Mouse (Mus musculus) CH12.LX (cell line): ENCODE measurements around the gene Zfp324. TPM values are rescaled to one million over a fixed set of nuclear protein-coding genes. Genes with fewer than 3 reads are reported as not detected.

Experiments used
- DNase-seq: peaks from one replicate; pipeline ENCODE4 v3.0.0-alpha.2; 2013; ENCODE audit errors: extremely low read depth
- H3K27ac ChIP-seq: 2 replicates; pipeline ENCODE4 v1.5.1; 2012; ENCODE audit warnings: low read depth, mild to moderate bottlenecking, control low read depth, moderate library complexity; ENCODE audit not compliant: insufficient read depth
- H3K27me3 ChIP-seq: replicated peaks from 2 replicates; pipeline ENCODE3; 2012; ENCODE audit warnings: inconsistent platforms
- H3K36me3 ChIP-seq, 2 experiments: replicated peaks in 1 of 2; 2 replicates each; pipeline versions ENCODE3 to v1.6.1; 2012; ENCODE audit warnings: inconsistent platforms in 1 of 2, low read length in 1 of 2, mild to moderate bottlenecking in 1 of 2, mixed read lengths in 1 of 2, moderate library complexity in 1 of 2; ENCODE audit not compliant: control insufficient read depth in 1 of 2, insufficient read depth in 1 of 2
- H3K4me1 ChIP-seq, 2 experiments: 2 replicates each; pipeline ENCODE4 v1.6.1; 2012; ENCODE audit warnings: inconsistent platforms in 1 of 2, moderate library complexity in 1 of 2; ENCODE audit not compliant: insufficient read depth in 2 of 2, control insufficient read depth in 1 of 2
- H3K4me2 ChIP-seq: 2 replicates; pipeline ENCODE4 v1.6.1; 2012; ENCODE audit warnings: low read depth, mild to moderate bottlenecking, control low read depth; ENCODE audit not compliant: poor library complexity, insufficient read depth, severe bottlenecking
- H3K4me3 ChIP-seq, 3 experiments: fragments of 150-350 bp in 1 of 3; sonication (generic) in 1 of 3; replicated peaks in 1 of 3; 2 replicates each; pipeline versions ENCODE3 to v1.5.1; 2011 to 2012; ENCODE audit warnings: low read depth in 2 of 3, low read length in 2 of 3, mild to moderate bottlenecking in 2 of 3, moderate library complexity in 2 of 3, control low read depth in 1 of 3, improper control_type of control experiment in 1 of 3, inconsistent platforms in 1 of 3, mixed read lengths in 1 of 3; ENCODE audit not compliant: poor library complexity in 1 of 3
- H3K79me2 ChIP-seq: replicated peaks from 2 replicates; pipeline ENCODE4 v1.6.1; 2012; ENCODE audit warnings: mild to moderate bottlenecking, moderate library complexity; ENCODE audit not compliant: control insufficient read depth, poor library complexity, insufficient read depth, severe bottlenecking; ENCODE audit errors: extremely low read depth
- H3K9ac ChIP-seq: 2 replicates; pipeline ENCODE4 v1.6.1; 2012; ENCODE audit warnings: low read depth, mild to moderate bottlenecking, control low read depth, moderate library complexity; ENCODE audit not compliant: insufficient read depth
- H3K9me3 ChIP-seq: replicated peaks from 2 replicates; pipeline ENCODE3; 2012; ENCODE audit warnings: low read length, inconsistent platforms, mixed read lengths
- EP300 ChIP-seq: IDR thresholded peaks from 2 replicates; pipeline ENCODE4 v1.6.1; 2011; ENCODE audit warnings: low read length, improper control_type of control experiment
- ETS1 ChIP-seq: conservative IDR thresholded peaks from 2 replicates; pipeline ENCODE4 v1.6.1; 2012; ENCODE audit warnings: low read depth, mild to moderate bottlenecking, inconsistent platforms, low read length, improper control_type of control experiment, moderate library complexity
- IRF4 ChIP-seq: IDR thresholded peaks from 2 replicates; pipeline ENCODE4 v1.6.1; 2014; ENCODE audit warnings: low read depth, mild to moderate bottlenecking, inconsistent platforms, low read length, improper control_type of control experiment
- MEF2A ChIP-seq: IDR thresholded peaks from 2 replicates; pipeline ENCODE4 v1.6.1; 2014; ENCODE audit warnings: low read depth, mild to moderate bottlenecking, inconsistent platforms, low read length, improper control_type of control experiment, borderline replicate concordance
- NELFE ChIP-seq: IDR thresholded peaks from 2 replicates; pipeline ENCODE4 v1.6.1; 2011; ENCODE audit warnings: low read depth, low read length, improper control_type of control experiment
- POLR2A ChIP-seq: IDR thresholded peaks from 2 replicates; pipeline ENCODE4 v1.6.1; 2011; ENCODE audit warnings: low read depth, mild to moderate bottlenecking, improper control_type of control experiment, low read length
- POLR2AphosphoS2 ChIP-seq: IDR thresholded peaks from 2 replicates; pipeline ENCODE4 v1.6.1; 2011; ENCODE audit warnings: low read depth, low read length, improper control_type of control experiment
- TCF12 ChIP-seq: IDR thresholded peaks from 2 replicates; pipeline ENCODE4 v1.6.1; 2014; ENCODE audit warnings: low read depth, mild to moderate bottlenecking, inconsistent platforms, low read length, improper control_type of control experiment
- ZMIZ1 ChIP-seq: IDR thresholded peaks from 2 replicates; pipeline ENCODE4 v1.6.1; 2012; ENCODE audit warnings: low read depth, mild to moderate bottlenecking, inconsistent platforms, low read length, improper control_type of control experiment
- dilution Hi-C: fragments of 300-500 bp; cut with MboI; formaldehyde crosslinking; loops from 2 replicates; pipeline ENCODE4 v1.14.3; 2020; ENCODE audit warnings: low sequenced_read_pairs; ENCODE audit not compliant: extremely low pct_unique_long_range_greater_than_20kb, extremely low pct_ligation_motif_present
- in situ Hi-C: fragments of 300-500 bp; cut with MboI; formaldehyde crosslinking; loops from 3 replicates; pipeline ENCODE4 v1.14.3; 2019; ENCODE audit warnings: low sequenced_read_pairs, low pct_ligation_motif_present, low pct_unique_long_range_greater_than_20kb, mixed read lengths
- polyA plus RNA-seq: library from polyadenylated mRNA; unstranded; fragments of >175 nt; gene quantifications from 2 replicates; pipeline ENCODE4 v1.2.1, GENCODE M21; 2012; ENCODE audit warnings: low read depth; ENCODE audit not compliant: insufficient read length
- total RNA-seq, 2 experiments: library from RNA; depleted of rRNA; stranded (reverse); fragments of 300-350 nt in 1 of 2; fragments of >200 nt in 1 of 2; gene quantifications; 2 replicates each; pipeline ENCODE4 v1.2.3; 2012 to 2014

Zfp324 gene
- total and polyA plus RNA-seq, 3 experiments = 3.8 to 7.3 (median 6.4) TPM

- Histone ChIP-seq H3K36me3 (peaks cover 47 to 74% of the 10 kb centered on the region in 2 experiments), H3K4me3 (no peak within 1 kb of the TSS), H3K9me3 (no peaks in the 10 kb centered on the region), H3K9ac (no peak within 1 kb of the TSS), H3K27ac (no peak within 1 kb of the TSS), H3K79me2 (peaks cover 22% of the 10 kb centered on the region), H3K4me2 (no peak within 1 kb of the TSS), H3K4me1 (peaks cover 5 to 24% of the 10 kb centered on the region in 2 experiments), H3K27me3 (no peaks in the 10 kb centered on the region)
- in situ Hi-C loops = loop anchor here (10.0 kb wide), 2 partner anchors 58 to 118 kb away; no protein-coding TSS in a partner anchor
- TF ChIP-seq POLR2AphosphoS2 (peak; percentile 88), ZMIZ1 (no peak; the same call in 1 of the 2 replicates), POLR2A (peak; percentile 61)
- dilution Hi-C loops = no loop called here
- peak; percentile 35 for DNase-seq
Observed at GRCm38 (mm10) chr7:12927191-12927680, 38.4 kb upstream of the Zfp324 start, which contains the start of gene Rnf225. TSS of gene Rnf225 (plus strand) at chr7:12927416.

GRCm38 (mm10) chr7:12927693-12928589, 37.7 kb upstream of the Zfp324 start:
- no peak for DNase-seq
- in situ Hi-C loops = loop anchor here (10.0 kb wide), 2 partner anchors 57 to 117 kb away; no protein-coding TSS in a partner anchor
- no peak overlapping the region for H3K9ac ChIP-seq

GRCm38 (mm10) chr7:12933615-12934140, 32.0 kb upstream of the Zfp324 start:
- Histone ChIP-seq H3K79me2 (no peaks in the 10 kb centered on the region), H3K27ac (no peak overlapping the region), H3K4me2 (no peak overlapping the region), H3K36me3 (peaks cover 0 to 14% of the 10 kb centered on the region in 2 experiments), H3K9me3 (no peaks in the 10 kb centered on the region), H3K4me3 (no peak overlapping the region), H3K4me1 (no peaks in the 10 kb centered on the region), H3K9ac (no peak overlapping the region), H3K27me3 (no peaks in the 10 kb centered on the region)
- TF ChIP-seq ETS1 (no peak), EP300 (no peak), TCF12 (no peak), NELFE (no peak)
- DNase-seq = no peak
- dilution Hi-C loops (no loop called here), in situ Hi-C loops (no loop called here)

More at GRCm38 (mm10) chr7:12927693-12928589, 37.7 kb upstream of the Zfp324 start:
- Histone ChIP-seq H3K79me2 (peaks cover 15% of the 10 kb centered on the region), H3K4me1 (peaks cover 5 to 24% of the 10 kb centered on the region in 2 experiments), H3K4me3 (no peak overlapping the region), H3K27me3 (no peaks in the 10 kb centered on the region), H3K36me3 (peaks cover 47 to 71% of the 10 kb centered on the region in 2 experiments), H3K9me3 (no peaks in the 10 kb centered on the region), H3K27ac (no peak overlapping the region), H3K4me2 (no peak overlapping the region)
- TF ChIP-seq MEF2A (no peak), POLR2AphosphoS2 (peak; percentile 82), IRF4 (no peak)
- dilution Hi-C loops = no loop called here
